Mouse (Mus musculus): ENCODE results near the gene Snrpb2. TPM values are rescaled to one million over a fixed set of nuclear protein-coding genes. Genes with fewer than 3 reads are reported as not detected.
A peak's percentile ranks its signal among the peaks of the same experiment; 100 is the strongest.

Snrpb2 gene
- polyA plus RNA-seq, 1 experiment from 2014 or later = 88.6 TPM

GRCm38 (mm10) chr2:143041596-143041995, 21.2 kb upstream of the Snrpb2 start:
- Histone ChIP-seq H3K27me3 (replicated peaks) (no peaks in the 10 kb centered on the region), H3K9ac (no peak overlapping the region), H3K27ac (no peak overlapping the region), H3K4me2 (replicated peaks) (no peak overlapping the region), H3K4me1 (no peaks in the 10 kb centered on the region), H3K9me3 (no peaks in the 10 kb centered on the region), H3K4me3 (no peak overlapping the region), H3K36me3 (no peaks in the 10 kb centered on the region)
- ATAC-seq (ENCODE audit: low FRiP score, low read depth) = no peak
- 93% methylated on average over 1 of the region's 1 CpGs for WGBS

- H3K36me3 ChIP-seq = no peaks in the 10 kb centered on the region
- H3K27me3 ChIP-seq (replicated peaks) = no peaks in the 10 kb centered on the region
- H3K9me3 ChIP-seq = no peaks in the 10 kb centered on the region
- H3K4me2 ChIP-seq (replicated peaks) = no peak overlapping the region
- no peak overlapping the region for H3K4me3 ChIP-seq
- no peaks in the 10 kb centered on the region for H3K4me1 ChIP-seq
- 0 out of 2 replicates have a peak, but pooled peaks have one; percentile 53 for ATAC-seq (ENCODE audit: low FRiP score, low read depth)
- no peak overlapping the region for H3K9ac ChIP-seq
- no peak overlapping the region for H3K27ac ChIP-seq
These were observed 7.6 kb upstream of the Snrpb2 start for GRCm38 (mm10) chr2:143055251-143055650.

- no peak overlapping the region for H3K4me3 ChIP-seq
- ATAC-seq (ENCODE audit: low FRiP score, low read depth) = no peak
- no peaks in the 10 kb centered on the region for H3K4me1 ChIP-seq
- H3K36me3 ChIP-seq = no peaks in the 10 kb centered on the region
- no peaks in the 10 kb centered on the region for H3K27me3 ChIP-seq (replicated peaks)
- 79% methylated on average over 5 of the region's 5 CpGs for WGBS
- no peak overlapping the region for H3K9ac ChIP-seq
- H3K4me2 ChIP-seq (replicated peaks) = no peak overlapping the region
- no peak overlapping the region for H3K27ac ChIP-seq
- H3K9me3 ChIP-seq = no peaks in the 10 kb centered on the region
These were observed 6.1 kb upstream of the Snrpb2 start for GRCm38 (mm10) chr2:143056736-143057135.

- peak overlapping the region; percentile 87 for H3K9ac ChIP-seq
- ATAC-seq (ENCODE audit: low FRiP score, low read depth) = peak; percentile 62; the same call in 1 of the 2 replicates
- 43% methylated on average over 6 of the region's 6 CpGs for WGBS
- H3K36me3 ChIP-seq = peaks cover 20% of the 10 kb centered on the region
- H3K27ac ChIP-seq = no peak overlapping the region
- H3K27me3 ChIP-seq (replicated peaks) = no peaks in the 10 kb centered on the region
- H3K4me3 ChIP-seq = peak overlapping the region; percentile 93
- no peaks in the 10 kb centered on the region for H3K9me3 ChIP-seq
- peak overlapping the region; percentile 81 for H3K4me2 ChIP-seq (replicated peaks)
- H3K4me1 ChIP-seq = peaks cover 5% of the 10 kb centered on the region
These were observed 417 bp upstream of the Snrpb2 start for GRCm38 (mm10) chr2:143062432-143062811.

GRCm38 (mm10) chr2:143065914-143066313, 3.1 kb downstream of the Snrpb2 start:
- no peak for ATAC-seq (ENCODE audit: low FRiP score, low read depth)
- Histone ChIP-seq H3K9me3 (no peaks in the 10 kb centered on the region), H3K4me2 (replicated peaks) (no peak overlapping the region), H3K9ac (no peak overlapping the region), H3K27me3 (replicated peaks) (no peaks in the 10 kb centered on the region), H3K36me3 (peaks cover 44% of the 10 kb centered on the region), H3K4me1 (peaks cover 5% of the 10 kb centered on the region), H3K4me3 (no peak overlapping the region), H3K27ac (no peak overlapping the region)
- 97% methylated on average over 3 of the region's 3 CpGs for WGBS

- H3K36me3 ChIP-seq = no peaks in the 10 kb centered on the region
- no peaks in the 10 kb centered on the region for H3K9me3 ChIP-seq
- no peaks in the 10 kb centered on the region for H3K4me1 ChIP-seq
- H3K27me3 ChIP-seq (replicated peaks) = no peaks in the 10 kb centered on the region
- ATAC-seq (ENCODE audit: low FRiP score, low read depth) = no peak
- H3K4me3 ChIP-seq = no peak within 1 kb of the TSS
- WGBS = 71% methylated on average over 8 of the region's 8 CpGs
- no peak within 1 kb of the TSS for H3K4me2 ChIP-seq (replicated peaks)
- no peak within 1 kb of the TSS for H3K9ac ChIP-seq
- no peak within 1 kb of the TSS for H3K27ac ChIP-seq
These were observed 15.5 kb downstream of the Snrpb2 start, which contains the start of gene Otor for GRCm38 (mm10) chr2:143078198-143078851. TSS of gene Otor (plus strand) at chr2:143078473.

- Histone ChIP-seq H3K9ac (no peak overlapping the region), H3K4me2 (replicated peaks) (no peak overlapping the region), H3K9me3 (no peaks in the 10 kb centered on the region), H3K27me3 (replicated peaks) (no peaks in the 10 kb centered on the region), H3K4me1 (no peaks in the 10 kb centered on the region), H3K27ac (no peak overlapping the region), H3K36me3 (no peaks in the 10 kb centered on the region), H3K4me3 (no peak overlapping the region)
- ATAC-seq (ENCODE audit: low FRiP score, low read depth) = no peak
- WGBS = 82% methylated on average over 3 of the region's 3 CpGs
These were observed 18.9 kb downstream of the Snrpb2 start for GRCm38 (mm10) chr2:143081693-143082092.

- Histone ChIP-seq H3K27me3 (replicated peaks) (no peaks in the 10 kb centered on the region), H3K27ac (no peak overlapping the region), H3K4me2 (replicated peaks) (no peak overlapping the region), H3K36me3 (no peaks in the 10 kb centered on the region), H3K4me1 (no peaks in the 10 kb centered on the region), H3K9ac (no peak overlapping the region), H3K9me3 (no peaks in the 10 kb centered on the region), H3K4me3 (no peak overlapping the region)
- 61% methylated on average over 2 of the region's 2 CpGs for WGBS
- ATAC-seq (ENCODE audit: low FRiP score, low read depth) = peak; percentile 69; the same call in 1 of the 2 replicates
These were observed 22.1 kb downstream of the Snrpb2 start for GRCm38 (mm10) chr2:143084852-143085397.

GRCm38 (mm10) chr2:143089866-143090265, 27.0 kb downstream of the Snrpb2 start:
- 87% methylated on average over 8 of the region's 8 CpGs for WGBS
- no peak overlapping the region for H3K9ac ChIP-seq
- no peaks in the 10 kb centered on the region for H3K4me1 ChIP-seq
- no peaks in the 10 kb centered on the region for H3K9me3 ChIP-seq
- no peaks in the 10 kb centered on the region for H3K36me3 ChIP-seq
- no peak for ATAC-seq (ENCODE audit: low FRiP score, low read depth)
- no peak overlapping the region for H3K4me2 ChIP-seq (replicated peaks)
- H3K4me3 ChIP-seq = no peak overlapping the region
- H3K27ac ChIP-seq = no peak overlapping the region
- H3K27me3 ChIP-seq (replicated peaks) = no peaks in the 10 kb centered on the region

GRCm38 (mm10) chr2:143093726-143094125, 30.9 kb downstream of the Snrpb2 start:
- ATAC-seq (ENCODE audit: low FRiP score, low read depth) = peak; percentile 89; the same call in 1 of the 2 replicates
- 39% methylated on average over 6 of the region's 6 CpGs for WGBS
- Histone ChIP-seq H3K9ac (no peak overlapping the region), H3K9me3 (no peaks in the 10 kb centered on the region), H3K4me1 (no peaks in the 10 kb centered on the region), H3K4me3 (no peak overlapping the region), H3K4me2 (replicated peaks) (no peak overlapping the region), H3K36me3 (no peaks in the 10 kb centered on the region), H3K27ac (no peak overlapping the region), H3K27me3 (replicated peaks) (no peaks in the 10 kb centered on the region)

- Histone ChIP-seq H3K9me3 (no peaks in the 10 kb centered on the region), H3K36me3 (no peaks in the 10 kb centered on the region), H3K4me3 (no peak overlapping the region), H3K4me2 (replicated peaks) (no peak overlapping the region), H3K4me1 (no peaks in the 10 kb centered on the region), H3K27ac (no peak overlapping the region), H3K9ac (no peak overlapping the region), H3K27me3 (replicated peaks) (no peaks in the 10 kb centered on the region)
- ATAC-seq (ENCODE audit: low FRiP score, low read depth) = no peak
- 76% methylated on average over 6 of the region's 6 CpGs for WGBS
These were observed 31.9 kb downstream of the Snrpb2 start for GRCm38 (mm10) chr2:143094761-143095160.

GRCm38 (mm10) chr2:143097170-143097569, 34.3 kb downstream of the Snrpb2 start:
- Histone ChIP-seq H3K9ac (no peak overlapping the region), H3K4me1 (no peaks in the 10 kb centered on the region), H3K27ac (no peak overlapping the region), H3K36me3 (no peaks in the 10 kb centered on the region), H3K4me3 (no peak overlapping the region), H3K9me3 (no peaks in the 10 kb centered on the region), H3K4me2 (replicated peaks) (no peak overlapping the region), H3K27me3 (replicated peaks) (no peaks in the 10 kb centered on the region)
- WGBS = 86% methylated on average over 1 of the region's 1 CpGs
- ATAC-seq (ENCODE audit: low FRiP score, low read depth) = no peak

GRCm38 (mm10) chr2:143113859-143114258, 51.0 kb downstream of the Snrpb2 start:
- WGBS = 69% methylated on average over 1 of the region's 1 CpGs
- no peak overlapping the region for H3K9ac ChIP-seq
- no peaks in the 10 kb centered on the region for H3K4me1 ChIP-seq
- no peak overlapping the region for H3K27ac ChIP-seq
- H3K9me3 ChIP-seq = no peaks in the 10 kb centered on the region
- H3K36me3 ChIP-seq = no peaks in the 10 kb centered on the region
- no peak for ATAC-seq (ENCODE audit: low FRiP score, low read depth)
- no peaks in the 10 kb centered on the region for H3K27me3 ChIP-seq (replicated peaks)
- H3K4me2 ChIP-seq (replicated peaks) = no peak overlapping the region
- no peak overlapping the region for H3K4me3 ChIP-seq

Measured in neural tube, embryonic 12.5 days (tissue).